11 mouse cellular contexts compared by ENCODE assay signal in the genomic region with DNA sequence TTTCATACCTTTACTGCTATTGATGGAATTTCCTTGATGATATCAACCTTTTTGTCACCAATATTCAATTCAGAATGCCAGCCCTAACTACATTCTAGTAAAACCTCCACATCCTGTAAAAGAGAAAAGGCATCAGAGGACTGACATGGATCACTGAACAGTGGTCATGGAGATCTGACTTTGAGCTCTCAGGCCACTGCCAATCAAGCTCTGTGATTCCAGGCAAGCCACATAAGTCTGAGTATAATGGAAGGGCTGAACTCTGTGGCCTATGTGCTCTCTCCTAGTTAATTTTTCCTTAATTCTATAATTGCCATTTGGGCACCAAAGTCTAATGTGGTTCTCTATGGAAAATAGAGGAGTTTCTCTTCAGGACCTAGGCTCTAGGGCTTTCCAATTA.
"Had no signal": no experiment of that assay in that cellular context is flagged by ENCODE, and none has a peak within 500 bp of the region (broad histone marks: within the 10 kb centered on the region; RNA-seq: fewer than 3 reads in every experiment).

No protein-coding gene starts in this region.

- H3K36me3 ChIP-seq: limb, embryonic 15.5 days; midbrain, embryonic 13.5 days; stomach, embryonic 15.5 days had no signal

- DNase-seq: lung, adult 18-20 months; right cerebral cortex, postnatal 14 days; thymus, adult 2 months; thymus, postnatal 25 days had no signal

- H3K4me3 ChIP-seq: limb, embryonic 15.5 days; midbrain, embryonic 13.5 days; stomach, embryonic 15.5 days had no signal

- H3K27me3 ChIP-seq: limb, embryonic 15.5 days; midbrain, embryonic 13.5 days; stomach, embryonic 15.5 days had no signal

- H3K4me2 ChIP-seq: limb, embryonic 15.5 days; midbrain, embryonic 13.5 days; stomach, embryonic 15.5 days had no signal

- ATAC-seq: hindbrain, embryonic 16.5 days; inflammation-experienced regulatory T-cells, adult 6 months; intestine, postnatal 0 days; midbrain, embryonic 13.5 days had no signal

- H3K9ac ChIP-seq: limb, embryonic 15.5 days; liver, embryonic 14.5 days; midbrain, embryonic 13.5 days; stomach, embryonic 15.5 days had no signal

- H3K9me3 ChIP-seq: limb, embryonic 15.5 days; midbrain, embryonic 13.5 days; stomach, embryonic 15.5 days had no signal

- H3K4me1 ChIP-seq: midbrain, embryonic 13.5 days; stomach, embryonic 15.5 days had no signal

- H3K27ac ChIP-seq: limb, embryonic 15.5 days; liver, embryonic 14.5 days; midbrain, embryonic 13.5 days; stomach, embryonic 15.5 days had no signal
